Mouse (Mus musculus): ENCODE results near the gene Kazald1.
A peak's percentile ranks its signal among the peaks of the same experiment; 100 is the strongest.
"Not testable (repeated sequence)": the region's sequence is repeated elsewhere in the genome, so short reads cannot be mapped to it uniquely, and the experiment has no call there.

Gene Kazald1

DNA sequence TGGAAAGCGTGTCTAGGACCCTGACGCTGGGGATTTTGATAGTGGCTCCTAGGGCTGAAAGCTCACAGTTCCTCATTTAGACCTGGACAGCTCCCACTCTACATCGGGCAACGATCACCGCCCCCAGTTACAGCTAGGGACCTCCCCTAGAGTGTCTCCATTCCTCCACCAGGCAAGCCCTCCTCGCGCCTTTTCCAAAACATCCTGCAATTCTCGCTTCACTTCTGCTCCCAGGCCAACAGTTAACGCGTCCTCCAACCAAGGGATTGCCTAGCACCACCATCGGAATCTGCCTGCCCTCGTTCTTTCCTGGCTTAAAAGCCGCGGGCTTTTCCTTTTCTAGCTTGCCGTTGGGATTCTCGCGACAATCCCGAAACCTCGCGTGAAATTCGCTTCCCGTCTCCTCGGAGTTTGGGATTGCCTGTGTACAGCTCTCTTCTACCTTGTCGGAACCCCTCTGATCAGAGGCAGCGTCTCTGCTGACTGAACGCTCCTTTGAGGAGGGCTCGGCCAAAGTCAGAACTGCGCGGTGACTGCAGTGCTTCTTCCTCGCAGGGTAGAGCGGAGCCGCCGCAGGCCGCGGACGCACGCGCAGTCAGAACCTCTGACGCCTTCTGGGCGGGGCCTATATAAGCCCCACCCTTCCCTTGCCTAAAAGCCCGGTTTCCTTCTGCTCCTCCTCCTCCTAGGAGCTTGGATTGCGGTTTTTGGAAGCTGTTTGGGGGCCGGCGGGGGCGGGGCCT, at the start of gene Kazald1:
Gene Kazald1 (plus strand): TSS at position 662 of the 743 bp plus-strand sequence.
- peak; percentile 97 for DNase-seq

DNA sequence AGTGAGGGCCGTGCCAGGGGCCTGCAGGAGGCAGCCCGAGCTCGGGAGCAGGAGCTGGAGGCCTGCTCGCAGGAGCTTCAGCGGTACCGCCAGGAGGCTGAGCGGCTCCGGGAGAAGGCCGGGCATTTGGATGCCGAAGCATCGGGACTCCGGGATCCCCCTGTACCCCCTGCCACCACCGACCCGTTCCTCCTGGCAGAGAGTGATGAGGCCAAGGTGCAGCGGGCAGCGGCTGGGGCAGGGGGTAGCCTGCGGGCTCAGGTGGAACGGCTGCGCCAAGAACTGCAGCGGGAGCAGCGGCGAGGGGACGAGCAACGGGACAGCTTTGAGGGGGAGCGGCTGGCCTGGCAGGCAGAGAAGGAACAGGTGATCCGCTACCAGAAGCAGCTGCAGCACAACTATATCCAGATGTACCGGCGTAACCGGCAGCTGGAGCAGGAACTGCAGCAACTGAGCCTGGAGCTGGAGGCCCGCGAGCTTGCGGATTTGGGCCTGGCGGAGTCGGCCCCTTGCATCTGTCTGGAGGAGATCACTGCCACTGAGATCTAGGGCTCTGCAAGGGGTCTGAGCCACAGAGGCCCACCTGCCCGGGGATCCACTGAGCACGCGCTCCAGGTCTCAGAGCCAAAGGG, 49.0 kb upstream of the Kazald1 start:
- DNase-seq = no peak

DNA sequence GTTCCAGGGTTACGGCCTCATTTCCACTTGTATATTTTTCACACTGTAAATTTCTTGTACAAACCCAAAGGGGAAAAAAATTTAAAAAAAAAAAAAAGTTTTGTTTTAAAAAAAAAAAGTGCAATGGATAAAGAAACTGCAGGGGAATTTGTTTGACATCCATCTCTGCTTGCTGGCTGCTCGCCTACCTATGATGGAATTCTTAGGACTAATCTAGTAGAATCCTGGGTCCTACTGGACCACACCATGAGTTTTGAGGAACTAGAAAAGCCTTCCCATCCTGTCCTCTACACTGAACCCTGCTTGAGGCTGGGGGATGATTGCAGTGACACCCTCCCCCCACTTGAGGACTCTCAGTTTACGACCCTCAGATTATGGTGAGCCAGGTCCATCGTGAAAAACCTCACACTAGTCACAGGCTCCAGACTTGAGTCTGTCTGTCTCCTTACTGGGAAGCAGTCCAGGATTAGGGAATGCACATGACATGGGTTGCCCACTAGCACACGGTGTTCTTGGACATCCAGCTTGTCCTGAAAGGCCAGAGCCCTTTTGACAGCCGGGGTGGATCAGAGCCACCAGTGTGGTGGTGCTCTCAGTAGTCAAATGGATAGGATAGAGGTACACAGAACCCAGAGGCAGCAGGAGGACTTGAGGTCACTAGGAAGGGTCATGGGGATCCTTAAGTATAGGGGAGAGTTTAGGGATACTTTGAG, 47.9 kb upstream of the Kazald1 start:
- no peak for DNase-seq

- no peak for DNase-seq
These were observed 47.2 kb upstream of the Kazald1 start for GRCm38 (mm10) chr19:45027848-45028247.

DNA sequence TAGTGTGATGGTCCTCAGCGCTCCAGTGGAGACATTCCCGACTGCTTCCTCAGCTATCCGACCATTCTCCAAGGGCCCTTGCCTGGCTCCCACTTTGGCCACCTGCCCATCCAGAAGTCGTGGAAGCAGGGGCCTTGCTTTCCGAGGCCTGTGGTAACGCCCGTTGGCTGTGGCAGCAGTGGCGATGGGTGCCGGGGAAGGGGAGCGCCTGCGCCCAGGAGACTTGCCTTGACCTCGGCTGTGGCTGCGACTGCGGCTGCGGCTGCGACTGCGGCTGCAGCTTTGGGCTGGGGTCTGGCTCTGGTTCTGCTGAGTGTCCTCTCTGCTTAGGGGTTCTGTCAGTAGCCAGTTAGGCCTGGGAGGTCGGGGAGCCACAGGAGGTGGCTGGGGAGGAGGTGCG, 46.3 kb upstream of the Kazald1 start:
- no peak for DNase-seq

DNA sequence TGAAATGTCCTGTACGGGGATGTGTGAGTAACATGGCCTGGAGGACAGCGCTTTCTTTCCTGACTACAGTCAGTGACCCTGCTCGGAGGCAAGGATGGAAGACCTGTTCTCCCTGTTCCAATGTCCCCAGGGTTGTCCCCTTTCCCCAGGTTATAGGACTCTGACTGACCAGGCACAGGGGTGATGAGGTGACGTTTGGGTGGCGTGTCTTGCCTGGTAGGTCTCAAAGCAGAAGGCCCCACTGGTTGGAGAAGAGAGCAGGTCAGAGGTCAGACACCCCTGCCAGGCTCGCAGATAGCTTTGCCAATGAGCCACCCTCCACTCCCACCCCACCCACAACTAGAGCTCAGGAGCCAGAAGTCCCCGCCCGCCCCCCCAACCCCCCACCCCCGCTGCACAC, 45.5 kb upstream of the Kazald1 start:
- DNase-seq = no peak

DNA sequence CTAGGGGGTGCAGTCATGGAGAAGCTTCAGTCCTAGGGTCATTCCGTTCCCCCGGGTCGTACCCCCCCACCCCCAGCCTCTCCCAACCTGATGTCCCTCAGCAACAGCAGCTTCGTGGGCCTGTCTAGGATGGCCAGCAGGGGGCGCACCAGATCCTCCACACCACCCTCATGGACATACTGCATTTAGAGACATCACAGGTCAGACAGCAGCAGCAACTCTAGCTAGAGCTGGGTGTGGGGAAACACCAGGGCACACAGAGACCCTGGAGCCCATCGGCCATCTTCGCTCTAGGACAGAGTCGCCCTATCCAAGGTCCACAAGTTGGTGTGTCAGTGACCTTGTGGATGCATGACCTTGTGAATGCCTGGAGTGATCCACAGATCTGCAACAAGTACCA, 44.9 kb upstream of the Kazald1 start:
- DNase-seq = peak; percentile 82

DNA sequence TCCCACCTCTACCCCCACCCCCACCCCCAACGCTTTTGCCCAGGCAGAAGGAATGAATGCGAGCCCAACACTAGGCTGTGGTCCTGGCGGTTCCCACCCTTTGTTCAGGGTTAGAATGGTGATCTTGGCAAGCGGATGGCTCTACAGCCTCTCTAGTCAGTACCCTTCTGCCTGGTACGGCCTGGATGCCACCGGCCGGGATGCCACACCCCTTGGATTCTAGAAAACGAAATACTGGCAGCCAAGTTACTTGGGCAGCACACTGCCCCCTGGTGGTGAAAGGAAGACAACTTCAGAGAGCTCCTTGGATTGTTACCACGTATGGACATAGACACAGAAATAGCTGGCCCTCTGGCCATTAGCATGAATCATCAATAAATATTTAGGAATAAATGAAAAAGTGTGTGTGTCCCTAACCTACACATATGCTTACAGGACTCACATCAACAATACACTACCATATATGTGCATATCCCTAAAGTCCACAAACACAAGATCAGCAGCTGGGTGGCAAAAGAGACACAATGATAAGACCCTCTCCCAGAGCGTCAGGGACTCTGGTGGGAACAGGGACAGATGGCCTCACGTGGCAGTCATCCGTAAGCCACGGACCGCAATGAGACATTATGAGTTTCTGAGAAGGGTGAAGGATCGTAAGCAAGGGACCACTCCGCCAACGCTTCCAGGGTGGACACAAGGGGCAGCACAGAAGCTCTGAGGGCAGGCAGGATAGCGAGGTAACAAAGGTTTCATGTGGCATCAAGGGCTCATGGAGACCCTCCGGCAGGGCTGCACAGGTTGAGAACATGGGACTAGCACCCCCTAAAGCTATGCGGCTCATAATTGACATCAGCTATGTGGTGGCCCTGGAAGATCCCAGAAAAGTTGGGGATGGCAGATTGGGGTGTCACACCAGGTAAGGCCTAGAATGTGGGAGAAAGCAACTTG, 44.0 kb upstream of the Kazald1 start:
- peak; percentile 92 for DNase-seq

DNA sequence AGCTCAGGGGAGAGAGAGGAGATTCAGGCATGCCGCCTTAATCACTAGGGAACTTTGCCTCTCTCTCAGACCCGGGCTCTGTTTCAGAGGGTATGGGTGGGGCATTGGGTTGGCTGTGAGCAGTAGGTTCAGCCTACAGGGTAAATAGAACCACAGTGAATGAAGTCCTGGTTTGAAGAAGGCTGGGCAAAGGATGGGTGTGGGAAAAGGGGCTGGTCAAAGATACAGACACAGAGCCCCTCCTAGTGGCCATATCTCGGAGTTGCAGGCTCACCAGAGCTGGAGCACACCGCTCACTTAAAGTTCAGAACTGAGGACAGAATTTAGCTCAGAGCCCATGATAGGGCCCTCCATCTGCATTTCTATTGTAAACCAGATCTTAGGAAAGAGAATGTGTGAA, 43.3 kb upstream of the Kazald1 start:
- peak; percentile 87 for DNase-seq

DNA sequence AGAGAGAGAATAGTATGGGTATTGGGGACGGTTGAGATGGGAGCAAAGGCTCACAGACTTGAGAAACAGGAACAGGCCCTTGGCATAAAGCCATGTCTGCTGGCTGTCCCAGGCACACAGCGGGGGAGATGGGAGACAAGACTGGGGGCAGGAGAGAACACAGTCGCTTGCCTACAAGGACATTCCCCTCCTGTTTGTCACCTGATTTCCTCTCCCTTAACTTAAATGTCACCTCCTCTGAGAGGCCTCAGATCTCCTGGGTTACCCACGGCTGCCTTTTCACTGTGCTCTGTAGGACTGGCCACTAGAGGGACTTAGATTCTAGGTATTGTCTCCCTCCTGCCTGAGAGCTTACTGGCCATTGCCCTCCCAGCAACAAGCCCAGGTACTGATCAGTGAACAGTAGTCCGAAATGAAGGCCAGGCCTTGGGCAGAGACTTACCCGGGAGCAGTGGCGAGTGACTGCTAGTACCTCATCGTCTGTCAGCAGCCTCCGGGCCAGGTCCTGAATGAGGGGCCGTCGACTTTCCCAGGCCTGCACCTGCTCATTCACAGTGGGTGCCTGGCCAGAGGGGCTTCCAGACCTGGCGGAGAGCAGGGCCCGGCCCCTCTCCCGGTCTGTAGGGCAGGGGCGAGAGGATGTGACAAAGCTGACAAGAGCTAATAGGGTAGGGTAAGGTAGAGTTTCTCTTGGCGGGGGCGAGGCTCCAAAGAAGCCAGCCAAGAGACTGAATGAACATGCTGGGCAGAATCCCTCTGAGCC, 42.3 kb upstream of the Kazald1 start:
- no peak for DNase-seq

- no peak for DNase-seq
These were observed 38.2 kb upstream of the Kazald1 start for GRCm38 (mm10) chr19:45036867-45037266.

DNA sequence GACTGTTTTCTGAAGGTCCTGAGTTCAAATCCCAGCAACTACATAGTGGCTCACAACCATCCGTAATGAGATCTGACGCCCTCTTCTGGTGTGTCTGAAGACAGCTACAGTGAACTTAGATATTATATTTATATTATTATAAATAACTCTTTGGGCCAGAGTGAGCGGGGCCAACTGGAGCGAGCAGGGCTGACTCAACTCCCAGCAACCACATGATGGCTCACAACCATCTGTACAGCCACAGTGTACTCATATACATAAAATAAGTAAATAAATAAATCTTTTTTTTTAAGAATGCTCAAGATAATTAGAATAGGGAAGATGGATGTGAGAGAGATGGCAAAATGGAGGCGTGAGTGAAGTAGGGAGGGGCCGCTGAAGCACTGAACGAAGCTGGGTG, 36.8 kb upstream of the Kazald1 start:
- DNase-seq = not testable (repeated sequence)

DNA sequence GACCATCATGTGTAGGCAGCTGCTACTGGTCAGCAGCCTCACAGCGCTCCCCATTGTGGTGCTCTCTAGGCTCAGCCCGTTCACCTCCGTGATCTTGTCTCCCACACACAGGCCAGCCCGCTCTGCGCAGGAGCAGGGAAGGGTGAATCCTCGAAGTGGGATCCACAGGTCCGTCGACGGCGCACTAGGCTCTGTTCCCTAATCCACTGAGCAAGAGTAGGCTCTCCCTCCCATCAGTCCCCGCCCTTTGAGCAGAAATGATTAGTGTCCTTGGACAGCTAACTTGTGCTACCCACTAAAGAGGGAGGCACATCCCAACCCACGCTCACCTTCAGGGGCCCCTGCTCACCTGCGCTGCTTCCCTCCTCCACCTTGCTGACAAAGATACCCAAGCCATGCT, 34.8 kb upstream of the Kazald1 start:
- no peak for DNase-seq

DNA sequence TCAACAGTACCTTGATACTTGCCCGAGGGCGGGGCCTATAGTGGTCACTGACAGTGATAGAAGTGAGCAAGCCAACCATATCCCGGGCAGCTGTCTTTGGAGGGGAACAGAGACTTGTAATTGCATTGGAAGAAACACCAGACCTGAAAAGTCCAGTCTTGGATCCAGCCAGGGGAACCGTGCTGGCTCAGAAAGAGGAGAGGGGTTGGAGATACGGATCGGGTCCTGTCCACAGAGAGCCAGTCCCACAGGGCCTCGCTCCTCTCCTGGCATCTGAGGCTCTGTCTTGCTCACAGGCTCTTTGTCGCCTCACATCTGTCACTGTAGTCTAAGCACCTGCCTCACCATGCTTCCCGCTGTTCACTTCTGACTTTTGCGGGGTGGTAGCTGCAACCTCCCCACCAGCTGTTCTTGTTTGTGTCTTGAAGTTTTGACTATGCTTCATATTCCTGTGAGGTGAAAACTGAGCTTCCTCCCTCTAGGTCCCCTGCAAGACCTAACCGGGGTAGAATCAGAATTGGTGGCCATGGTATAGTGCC, 30.6 kb upstream of the Kazald1 start:
- DNase-seq = no peak

DNA sequence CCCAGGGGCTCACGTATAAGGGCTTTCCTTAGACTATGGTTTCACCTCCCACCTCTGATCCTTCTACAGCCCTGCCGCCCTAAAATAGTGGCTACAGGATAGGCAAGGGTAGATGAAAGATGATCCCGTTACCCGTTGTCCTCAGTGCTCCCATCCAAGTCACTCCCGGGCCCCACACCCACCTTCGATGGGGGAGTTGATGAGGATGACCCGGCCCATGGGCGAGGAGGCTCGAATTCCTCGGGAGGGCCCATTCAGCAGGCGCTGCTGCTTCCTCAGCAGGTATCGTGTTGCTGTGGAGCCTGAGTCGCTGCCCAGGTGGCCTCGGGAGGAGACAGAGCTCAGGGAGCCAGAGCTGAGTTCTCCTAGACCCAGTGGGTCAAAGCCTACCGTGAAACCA, 29.8 kb upstream of the Kazald1 start:
- DNase-seq = no peak

DNA sequence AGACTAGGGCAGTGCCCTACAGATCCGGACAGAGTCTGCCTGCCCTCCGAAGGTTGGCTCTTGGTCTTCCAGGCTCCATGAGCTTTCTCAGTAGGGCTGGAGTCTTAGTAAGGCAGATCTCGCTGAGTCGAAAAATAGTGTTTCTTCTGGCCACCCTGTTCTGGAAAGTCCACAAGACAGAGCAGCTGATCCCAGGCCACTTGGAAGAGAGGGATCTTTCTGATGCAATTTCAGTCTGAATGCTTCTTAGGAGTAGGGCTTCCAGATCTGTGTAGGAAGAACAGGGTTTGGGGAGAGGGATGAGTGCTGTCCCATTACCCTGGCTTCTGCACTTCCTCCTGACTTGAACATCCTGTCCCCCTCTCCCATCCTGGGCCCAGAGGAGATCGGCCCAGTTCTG, 29.4 kb upstream of the Kazald1 start, which contains the start of gene Pdzd7:
Gene Pdzd7 (minus strand): TSS at position 67 of the 400 bp plus-strand sequence.
- DNase-seq = no peak

- DNase-seq = peak; percentile 96
These were observed 28.3 kb upstream of the Kazald1 start for GRCm38 (mm10) chr19:45046523-45047321.

DNA sequence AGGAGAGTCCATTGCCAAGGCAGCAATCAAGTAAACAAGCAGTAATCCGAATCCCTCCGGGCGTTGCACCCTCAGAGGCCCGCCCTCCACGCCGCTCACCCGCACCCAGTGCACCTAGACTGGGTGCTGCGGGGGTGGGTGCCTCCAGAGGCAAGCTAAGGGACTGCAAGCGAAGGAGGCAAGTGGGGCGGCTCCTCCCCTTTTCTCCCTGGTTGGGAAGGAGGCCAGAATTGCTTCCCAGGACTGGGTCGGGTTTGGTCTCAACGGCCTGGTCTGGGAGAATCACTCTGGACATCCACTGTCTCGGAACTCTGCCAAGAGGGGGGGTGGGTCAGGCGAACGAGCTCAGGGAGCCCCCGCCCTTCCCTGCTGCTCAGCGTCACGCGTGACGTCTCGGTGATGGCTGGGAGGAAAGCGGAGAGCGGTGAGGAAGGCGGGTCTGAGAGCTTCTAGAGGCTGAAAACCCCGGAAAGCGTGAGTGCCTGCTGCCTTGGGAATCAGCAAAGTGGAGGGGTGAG, 27.6 kb upstream of the Kazald1 start, which contains the start of gene Sfxn3:
Gene Sfxn3 (plus strand): TSS at position 87 of the 518 bp plus-strand sequence.
- peak; percentile 97 for DNase-seq

DNA sequence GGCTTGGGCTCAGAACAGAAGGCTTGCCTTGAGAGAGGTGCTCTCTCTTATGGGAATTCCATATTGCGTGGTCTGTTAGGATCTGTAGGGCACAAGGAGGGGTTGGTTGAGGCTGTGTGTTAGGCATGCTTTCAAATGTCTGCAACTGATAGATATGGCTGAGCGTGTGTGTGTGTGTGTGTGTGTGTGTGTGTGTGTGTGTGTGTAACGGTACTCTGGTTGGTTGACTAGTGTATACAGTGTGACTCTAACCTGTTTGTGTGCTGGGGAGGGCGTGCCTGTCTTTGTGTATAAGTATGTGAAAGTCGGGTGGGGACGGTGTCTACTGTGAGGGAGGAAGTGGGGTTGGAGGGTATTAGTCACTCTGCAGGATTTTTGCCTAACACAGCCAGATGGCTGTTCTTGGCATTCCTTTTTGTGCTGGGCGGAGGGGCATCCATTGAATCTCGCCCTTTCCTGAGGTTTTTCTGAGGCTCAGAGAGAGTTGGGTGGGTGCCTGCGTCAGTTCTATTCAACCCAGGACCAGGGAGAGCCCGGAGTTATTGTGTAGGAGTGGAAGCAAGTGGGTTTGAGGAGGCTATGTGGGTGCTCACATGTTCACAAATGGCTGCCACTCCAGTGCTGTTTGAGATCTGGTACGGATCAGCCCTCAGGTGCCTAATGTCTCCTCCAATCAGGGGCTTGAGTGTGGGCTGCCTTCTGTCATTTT, 27.0 kb upstream of the Kazald1 start:
- peak; percentile 80 for DNase-seq
